In genomic region chr8:94740591-94740990, GRCm38 (mm10) we compare ENCODE assay signal across 26 mouse cellular contexts. TPM values are rescaled to one million over a fixed set of nuclear protein-coding genes. Genes with fewer than 3 reads are reported as not detected.
DNase-seq lines count a peak whose midpoint lies in the region; ATAC-seq and TF ChIP-seq lines count a peak whose summit lies in the region.
"Had no signal": no experiment of that assay in that cellular context is flagged by ENCODE, and none has a peak within 500 bp of the region (broad histone marks: within the 10 kb centered on the region; RNA-seq: fewer than 3 reads in every experiment).

No protein-coding gene starts in this region.

- no peak overlapping the region for H3K4me3 ChIP-seq in layer of hippocampus, adult 2 months
- H3K4me3 ChIP-seq: forebrain, embryonic 10.5 days; heart, embryonic 15.5 days; limb, embryonic 10.5 days; lung, embryonic 15.5 days; midbrain, embryonic 15.5 days; neural tube, embryonic 12.5 days had no signal

- TF ChIP-seq CTCF in layer of hippocampus, adult 2 months (conservative IDR thresholded peaks at IDR 0.05) = peak; percentile 35

- no peak overlapping the region for H3K27ac ChIP-seq in layer of hippocampus, adult 2 months
- H3K27ac ChIP-seq: forebrain, embryonic 10.5 days; heart, embryonic 15.5 days; hindbrain, embryonic 14.5 days; limb, embryonic 10.5 days; lung, embryonic 15.5 days; macrophage; midbrain, embryonic 15.5 days; neural tube, embryonic 12.5 days had no signal

- ATAC-seq in CD4-positive, CD25-positive, alpha-beta regulatory T cell, adult 4 months = no peak
- ATAC-seq: midbrain, embryonic 15.5 days had no signal

- DNase-seq in CD4-positive, CD25-positive, alpha-beta regulatory T cell, adult 2 months (ENCODE audit: low read depth, low spot score) = peak; percentile 3
- DNase-seq in layer of hippocampus, adult 2 months (ENCODE audit: low spot score in 2 of 2) = no peak
- no peak for DNase-seq in layer of hippocampus, adult 8-10 months (ENCODE audit: low spot score in 2 of 2)
- DNase-seq in 416B (ENCODE audit: low read depth) (peak; percentile 16), NIH3T3 (ENCODE audit: low read depth) (peak; percentile 11)
- no peak for DNase-seq in right cerebral cortex, adult 2 months (ENCODE audit: low spot score in 2 of 2)
- no peak for DNase-seq in spleen, postnatal 14 days (ENCODE audit: low spot score in 2 of 2)
- DNase-seq: adrenal gland, adult 2 months; cerebellum, adult 11 months; cerebellum, postnatal 10 days; gastrocnemius, postnatal 25 days; heart, postnatal 4 days; kidney, adult 18-20 months; retina, postnatal 1 day; thymus, postnatal 25 days had no signal

RNA-seq across cellular contexts. Expression of gene Ccl22, which starts 4.8 kb away (rescaled TPM):
- not detected for polyA plus RNA-seq in CD4-positive, CD25-positive, alpha-beta regulatory T cell, adult 4 months (2017; shearing (Covaris generic))
- total RNA-seq in layer of hippocampus, adult 2 months (2021) = under 1 TPM in 1 of 2 experiments, not detected in 1; 0.37 TPM
- total RNA-seq in layer of hippocampus, adult 8-10 months (2022) = under 1 TPM in 2 of 4 experiments, not detected in 2; 0.33 to 0.40 TPM
- total RNA-seq: adrenal gland, adult 2 months; gastrocnemius, postnatal 25 days; heart, postnatal 4 days had no signal
- polyA plus RNA-seq: embryonic facial prominence, embryonic 11.5 days; forebrain, embryonic 10.5 days; heart, embryonic 15.5 days; hindbrain, embryonic 14.5 days; kidney, embryonic 16.5 days; limb, embryonic 10.5 days; neural tube, embryonic 12.5 days had no signal

RNA-seq across cellular contexts. Expression of gene Cx3cl1, which starts 31.2 kb away (rescaled TPM):
- not detected for polyA plus RNA-seq in CD4-positive, CD25-positive, alpha-beta regulatory T cell, adult 4 months (2017; shearing (Covaris generic))
- 100 to 1,000 TPM; 396 to 397 TPM for total RNA-seq in layer of hippocampus, adult 2 months (2021)
- 100 to 1,000 TPM; 333 to 386 (median 359) TPM for total RNA-seq in layer of hippocampus, adult 8-10 months (2022)

RNA-seq across cellular contexts. Expression of gene Pllp, which starts 44.5 kb away (rescaled TPM):
- under 1 TPM in 1 of 2 experiments, not detected in 1; 0.47 TPM for polyA plus RNA-seq in CD4-positive, CD25-positive, alpha-beta regulatory T cell, adult 4 months (2017; shearing (Covaris generic))
- total RNA-seq in layer of hippocampus, adult 2 months (2021) = 10 to 100 TPM; 37.5 to 39.8 TPM
- total RNA-seq in layer of hippocampus, adult 8-10 months (2022) = 10 to 100 TPM; 29.6 to 61.0 (median 49.6) TPM
- polyA plus RNA-seq: limb, embryonic 10.5 days; macrophage had no signal

Comparison
In these comparisons a context has a peak if more than half of its experiments do, and no peak if none do; other contexts are left out.
1. DNase-seq: peak in CD4-positive, CD25-positive, alpha-beta regulatory T cell, adult 2 months (single experiment), 416B (single experiment) and NIH3T3 (single experiment); none in layer of hippocampus, adult 2 months (0 of 2), layer of hippocampus, adult 8-10 months (0 of 2), right cerebral cortex, adult 2 months (0 of 2) and spleen, postnatal 14 days (0 of 2).